Mouse (Mus musculus) thymus, postnatal 36 days (tissue): ENCODE data around the gene Lamb3.

Source experiments
- DNase-seq, 2 experiments: peaks; one replicate each; pipeline ENCODE4 v3.0.0; 2022; ENCODE audit warnings: mixed read lengths in 2 of 2

Gene Lamb3

DNA sequence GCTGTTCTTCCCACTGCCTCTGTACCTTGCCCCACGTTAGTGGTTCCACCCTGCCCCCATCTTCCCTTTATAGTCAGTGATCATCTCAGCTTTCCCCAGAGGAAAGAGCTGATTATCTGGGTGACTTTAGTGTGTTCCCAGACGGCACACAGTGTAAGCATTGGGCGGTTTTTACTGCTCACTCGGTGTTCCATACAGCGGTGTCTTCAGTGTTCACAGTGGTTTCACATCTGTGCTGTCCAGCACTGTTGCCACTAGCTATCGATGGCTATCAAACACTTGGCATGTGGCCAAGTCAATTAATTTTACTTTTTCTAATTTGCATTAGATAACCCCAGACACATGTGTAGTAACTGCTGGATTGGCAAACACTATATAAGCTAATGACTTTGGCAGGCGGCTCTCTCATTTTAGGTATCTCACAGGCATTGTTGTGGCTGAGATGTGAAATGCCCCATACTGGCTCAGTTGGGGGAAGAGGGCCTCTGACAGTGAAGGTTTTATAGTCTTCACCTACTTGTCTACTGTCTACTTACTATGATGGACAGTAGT lies 76.8 kb downstream of the Lamb3 start:
- DNase-seq = no peak

DNA sequence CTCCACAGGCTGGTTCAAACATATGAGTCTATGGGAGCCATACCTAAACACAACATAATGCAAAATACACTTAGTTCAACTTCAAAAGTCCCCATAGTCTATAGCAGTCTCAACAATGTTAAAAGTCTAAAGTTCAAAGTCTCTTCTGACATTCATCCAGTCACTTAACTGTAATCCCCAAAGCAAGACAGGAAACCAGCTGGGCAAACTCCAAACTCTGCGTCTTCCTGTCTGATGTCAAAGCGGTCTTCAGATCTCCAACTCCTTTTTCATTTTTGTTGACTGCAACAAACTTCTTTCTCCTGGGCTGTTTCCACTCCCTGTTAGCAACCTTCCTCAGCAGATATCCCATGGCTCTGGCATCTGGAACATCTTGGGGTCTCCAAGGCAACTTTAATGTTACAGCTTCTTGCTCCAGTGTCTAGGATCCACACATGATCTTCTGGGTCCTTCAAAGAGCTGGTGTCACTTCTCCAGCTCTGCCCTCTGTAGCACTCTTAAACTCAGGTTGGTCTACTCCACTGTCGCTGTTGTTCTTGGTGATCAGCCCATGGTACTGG lies 78.3 kb downstream of the Lamb3 start:
- peak; percentile 44 to 61 for DNase-seq

DNA sequence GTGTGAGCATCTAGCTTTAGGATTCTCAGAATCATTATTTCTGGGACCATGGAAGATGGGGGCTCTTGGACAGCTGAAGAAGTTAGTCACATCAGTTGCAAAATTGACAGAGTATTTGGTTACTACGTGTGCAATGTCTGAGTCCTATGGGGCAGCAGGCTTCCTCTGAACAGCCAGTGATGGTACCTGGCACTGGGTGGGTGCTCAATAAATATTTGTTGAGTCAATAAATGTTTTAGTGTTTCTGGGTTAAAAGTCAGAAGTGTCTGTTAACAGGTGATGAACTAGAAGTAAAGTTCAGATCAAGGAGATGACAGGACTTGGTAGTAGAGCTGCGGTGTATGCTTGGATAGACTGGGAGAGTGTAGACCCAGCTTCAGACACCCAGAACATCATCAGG lies 80.1 kb downstream of the Lamb3 start:
- no peak for DNase-seq

DNA sequence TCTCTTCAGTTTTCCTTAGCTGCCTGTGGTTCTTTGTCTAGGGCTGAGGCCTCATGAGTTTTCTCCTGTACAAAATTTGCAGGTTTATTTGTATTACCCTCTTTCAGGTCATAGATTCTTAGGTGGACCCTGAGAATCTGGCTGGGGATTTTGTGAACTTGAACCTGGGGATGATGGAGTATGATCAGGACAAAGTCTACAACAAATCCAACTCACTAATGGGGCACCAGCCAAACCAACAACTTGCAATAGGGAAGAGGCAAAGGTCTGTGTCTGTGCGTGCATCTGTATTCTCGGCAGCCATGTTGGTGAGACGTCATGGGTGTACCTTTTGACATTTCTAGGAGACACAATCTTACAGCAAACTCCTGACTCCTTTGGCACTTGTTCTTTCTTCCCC lies 81.6 kb downstream of the Lamb3 start:
- no peak for DNase-seq

DNA sequence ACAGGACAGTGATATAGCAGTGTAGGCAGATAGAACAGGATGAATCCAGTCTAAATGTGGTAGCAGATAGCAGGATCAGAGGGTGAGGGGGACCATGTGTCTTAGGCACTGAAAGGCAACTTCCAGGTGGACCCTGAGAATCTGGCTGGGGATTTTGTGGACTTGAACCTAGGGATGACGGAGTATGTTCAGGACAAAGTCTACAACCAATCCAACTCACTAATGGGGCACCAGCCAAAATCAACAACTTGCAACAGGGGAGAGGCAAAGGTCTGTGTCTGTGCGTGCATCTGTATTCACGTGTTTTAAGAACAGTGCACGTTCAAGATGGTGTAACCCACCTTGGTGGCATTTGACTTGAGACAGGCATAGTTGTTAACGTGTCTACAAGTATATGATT lies 82.4 kb downstream of the Lamb3 start:
- no peak for DNase-seq

DNA sequence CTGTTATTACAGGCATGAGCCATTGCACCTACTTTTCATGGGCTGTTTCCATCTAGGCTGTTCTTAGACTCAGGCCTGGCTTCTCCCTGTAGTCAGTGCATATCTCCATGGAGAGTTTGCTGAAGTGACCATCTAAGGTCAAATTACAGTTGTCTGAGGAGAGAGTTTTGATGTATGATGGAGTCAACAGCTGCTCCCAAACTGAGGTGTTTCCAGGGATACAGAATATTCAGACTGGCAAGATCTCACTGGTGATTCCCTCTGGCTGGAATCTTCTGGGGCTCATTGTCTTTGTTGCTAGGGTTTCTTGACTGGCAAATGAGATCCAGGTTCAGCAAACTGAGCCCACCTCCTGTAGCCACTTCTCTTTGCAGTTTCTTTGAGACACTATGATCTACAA lies 83.2 kb downstream of the Lamb3 start:
- no peak for DNase-seq

DNA sequence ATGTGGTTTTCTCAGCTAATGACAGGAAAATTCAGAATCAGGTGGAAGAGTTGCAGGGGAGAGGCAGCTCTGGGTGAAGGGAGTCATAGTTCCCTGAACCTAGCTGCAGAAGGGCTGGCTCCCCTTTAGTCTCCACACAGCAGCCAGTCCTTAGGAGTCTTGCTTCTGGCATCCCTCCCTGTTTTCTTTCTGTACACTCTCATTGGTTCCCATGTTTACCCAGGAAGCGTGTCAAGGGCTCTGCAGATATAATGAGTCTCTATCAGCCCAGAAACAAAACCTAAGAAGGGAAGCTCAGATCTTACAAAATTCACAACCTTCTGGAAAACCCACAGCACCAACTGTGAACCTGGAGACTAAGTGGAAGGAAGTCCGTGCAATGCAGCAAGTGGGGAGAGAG lies 85.5 kb downstream of the Lamb3 start:
- DNase-seq = no peak

DNA sequence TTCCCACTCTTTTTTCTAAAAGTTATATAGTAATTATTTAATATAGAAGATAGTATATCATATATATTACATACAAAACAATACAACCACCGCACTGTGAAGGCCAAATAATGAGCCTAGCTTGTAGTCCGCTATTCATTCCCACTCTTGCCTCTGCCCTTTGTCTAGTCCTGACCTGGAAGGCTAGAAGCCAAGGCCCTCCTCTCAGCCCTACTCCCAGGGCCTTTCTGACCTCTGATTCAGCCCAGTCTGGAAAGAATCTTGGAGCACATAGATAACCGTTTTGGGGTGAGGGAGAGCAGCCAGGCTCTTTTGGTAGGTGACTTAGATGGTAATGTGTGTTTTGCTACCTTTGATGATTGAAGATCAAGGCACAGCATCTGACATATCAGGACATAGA lies 86.4 kb downstream of the Lamb3 start:
- DNase-seq = no peak

DNA sequence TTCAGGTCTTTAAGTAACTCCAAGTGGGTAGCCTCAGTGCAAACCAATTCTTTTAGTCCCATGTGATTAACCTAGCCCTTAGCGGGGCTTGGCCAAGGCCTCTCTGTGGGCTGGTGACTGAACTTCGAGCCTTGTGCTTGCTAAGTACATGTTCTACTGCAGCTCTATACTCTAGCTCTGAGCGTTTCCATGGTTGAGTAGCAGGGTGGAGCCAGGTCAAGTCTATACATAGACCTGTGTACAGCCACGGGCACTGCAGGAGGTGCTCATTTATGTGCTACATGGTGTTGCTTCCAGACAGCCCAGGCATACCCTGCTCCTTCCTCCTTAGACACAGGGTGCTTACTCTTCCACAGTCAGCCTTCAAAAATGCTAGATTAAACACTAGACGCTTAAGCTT lies 88.4 kb downstream of the Lamb3 start:
- DNase-seq = no peak

DNA sequence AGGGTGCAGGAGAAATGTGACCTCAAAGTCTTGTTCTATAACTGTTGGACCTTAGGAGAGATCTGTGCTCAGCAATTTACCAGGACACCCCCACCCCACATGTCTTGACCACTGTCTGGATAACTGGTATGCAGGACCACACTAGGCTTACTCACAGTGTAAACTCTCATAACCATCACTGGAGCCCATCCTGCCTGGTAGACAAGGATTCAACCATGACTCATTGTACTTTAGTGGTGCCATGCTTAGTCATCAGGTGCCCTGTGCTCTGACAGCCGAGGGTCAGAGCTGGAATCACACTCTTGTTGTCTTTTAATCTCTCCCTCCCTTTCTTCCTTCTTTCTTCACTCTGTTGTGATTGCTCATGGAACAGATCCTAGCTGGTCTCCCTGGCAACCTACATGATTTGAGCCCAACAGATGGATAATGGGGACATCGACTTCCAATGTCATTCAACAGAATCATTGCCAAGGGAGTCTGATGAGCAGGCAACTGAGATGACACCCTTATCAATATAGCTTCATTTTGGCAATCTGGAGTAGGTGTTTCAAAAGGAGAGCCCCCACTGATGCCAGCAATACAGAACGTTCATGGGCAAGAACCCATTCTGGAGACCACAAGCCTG lies 90.8 kb downstream of the Lamb3 start:
- DNase-seq = no peak

DNA sequence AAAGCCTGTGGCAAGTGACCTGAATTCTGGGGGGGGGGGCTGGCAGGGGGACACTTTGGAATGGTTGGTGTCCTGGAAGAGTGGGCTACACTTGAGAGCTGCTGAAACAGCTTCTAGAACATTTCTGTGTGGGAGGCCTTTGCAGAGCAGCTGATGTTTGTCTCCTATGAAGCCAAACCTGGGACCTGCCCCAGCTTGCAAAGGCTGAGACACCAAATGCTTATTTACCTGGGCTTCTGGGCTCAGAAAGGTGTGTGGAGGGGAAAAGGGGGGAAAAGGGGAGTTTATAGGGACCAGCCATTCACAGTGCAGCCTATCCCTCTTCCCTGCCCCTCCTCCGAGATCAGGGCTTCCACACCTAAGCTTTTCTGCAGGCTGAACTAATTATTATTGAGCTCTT lies 92.5 kb downstream of the Lamb3 start:
- DNase-seq = no peak

DNA sequence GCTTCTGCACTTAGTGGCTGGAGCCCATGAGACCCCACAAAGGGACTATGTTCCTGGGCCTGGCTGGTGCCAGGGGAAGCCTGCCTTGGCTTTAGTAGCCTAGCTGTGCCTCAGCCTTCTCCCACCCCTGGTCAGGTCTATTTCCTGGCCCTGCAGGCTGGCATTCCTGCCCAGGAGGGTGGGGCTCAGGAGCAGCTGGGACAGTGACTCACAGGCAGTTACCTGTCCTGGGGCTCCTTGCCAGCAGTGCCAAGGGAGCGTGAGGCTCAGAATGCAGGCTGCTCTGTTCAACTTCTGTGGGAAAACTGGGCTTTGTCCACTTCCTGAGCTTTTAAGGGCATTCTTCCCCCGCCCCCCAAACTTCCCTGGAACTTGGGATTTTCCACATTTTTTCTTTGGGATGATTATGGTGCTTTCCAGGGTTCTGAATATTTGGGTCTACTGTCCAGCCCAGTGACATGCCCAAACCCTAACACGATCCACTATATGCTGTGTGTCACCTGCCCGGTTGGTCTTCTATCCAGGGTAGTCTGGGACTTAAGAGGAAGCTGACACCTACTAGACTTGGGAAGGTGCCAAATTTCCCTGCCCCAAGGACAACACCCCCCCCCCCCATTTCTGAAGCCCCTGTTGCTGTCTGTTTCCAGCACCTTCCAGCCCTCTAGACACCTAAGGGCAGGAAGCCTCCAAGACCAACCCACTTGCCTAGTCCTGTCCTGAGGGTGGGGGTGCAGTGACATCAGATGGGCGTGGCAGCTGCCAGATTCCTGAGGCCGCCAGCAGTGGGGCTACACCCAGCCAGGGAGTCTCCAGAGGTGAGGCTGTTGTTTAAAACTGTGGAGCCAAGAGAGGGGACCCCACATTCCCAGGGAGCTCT lies 94.0 kb downstream of the Lamb3 start:
- no peak for DNase-seq

DNA sequence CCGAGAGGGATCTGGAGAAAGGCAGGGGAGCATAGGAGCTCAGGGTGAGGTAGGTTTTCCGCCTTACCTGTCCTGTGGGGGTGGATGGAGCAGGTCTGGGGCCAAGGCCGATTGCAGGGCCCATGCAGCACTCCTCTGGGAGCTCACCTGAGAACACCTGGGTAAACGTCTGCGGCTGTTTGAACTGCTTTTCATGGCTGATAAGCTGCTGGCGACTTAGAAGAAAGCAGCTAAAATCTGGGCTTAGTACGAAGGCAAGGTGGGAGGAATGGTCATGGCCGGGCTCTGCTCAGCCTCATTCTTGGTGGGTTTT lies 94.5 kb downstream of the Lamb3 start:
- no peak for DNase-seq

DNA sequence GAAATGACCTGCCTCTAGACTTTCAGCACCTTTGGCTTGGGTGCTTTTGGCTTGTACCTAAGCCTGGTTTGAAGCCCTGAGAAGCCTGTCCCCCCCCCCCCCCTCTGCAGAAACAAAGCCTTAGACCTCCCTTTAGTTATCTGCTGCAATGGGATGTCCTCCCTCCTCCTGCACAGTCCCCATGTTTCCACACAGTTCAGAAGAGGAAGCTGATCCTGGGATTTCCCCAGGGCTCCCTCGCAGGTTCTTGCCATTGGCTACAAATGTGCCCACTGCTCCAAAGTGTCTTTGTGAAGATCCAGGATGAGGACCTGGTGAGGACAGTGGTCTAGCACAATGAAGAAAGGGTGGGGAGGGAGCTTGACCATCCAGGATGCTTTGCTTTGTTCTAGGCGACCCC lies 95.6 kb downstream of the Lamb3 start:
- no peak for DNase-seq

DNA sequence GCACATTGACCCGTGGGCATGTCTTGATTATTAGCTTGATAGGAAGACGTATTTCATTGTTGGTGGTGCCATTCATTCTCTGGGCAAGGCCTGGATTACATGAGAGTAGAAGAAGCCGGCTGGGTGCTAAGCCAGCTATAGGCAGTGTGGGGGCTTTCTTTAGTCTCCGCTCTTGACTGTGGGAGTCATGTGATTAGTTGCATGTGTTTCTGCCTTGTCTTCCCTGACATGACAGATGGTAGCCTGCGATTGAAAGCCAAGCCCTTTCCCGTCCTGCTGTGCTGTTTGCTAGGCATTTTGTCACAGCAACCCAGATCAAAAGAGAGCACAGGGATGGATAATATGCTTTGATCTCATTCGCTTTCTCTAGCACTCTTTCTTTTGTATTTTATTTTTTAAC lies 97.9 kb downstream of the Lamb3 start:
- no peak for DNase-seq

DNA sequence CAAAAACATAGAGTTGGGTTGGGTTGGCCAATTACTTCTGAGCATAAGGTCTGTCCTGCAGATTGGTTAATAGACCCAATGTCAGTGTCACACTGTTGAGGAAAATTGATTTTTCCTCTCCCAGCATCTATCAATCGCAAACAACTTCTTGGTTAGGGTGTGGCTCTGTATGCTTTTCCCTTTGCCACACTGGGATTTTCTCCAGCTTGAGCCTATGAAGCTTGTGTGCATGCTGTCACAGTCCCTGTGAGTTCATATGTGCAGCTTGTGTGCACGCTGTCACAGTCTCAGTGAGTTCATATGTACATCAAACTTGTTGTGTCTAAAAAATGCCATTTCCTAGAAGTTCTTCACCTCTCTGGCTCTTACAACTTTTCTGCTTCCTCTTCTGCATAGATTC lies 99.3 kb downstream of the Lamb3 start:
- no peak for DNase-seq

DNA sequence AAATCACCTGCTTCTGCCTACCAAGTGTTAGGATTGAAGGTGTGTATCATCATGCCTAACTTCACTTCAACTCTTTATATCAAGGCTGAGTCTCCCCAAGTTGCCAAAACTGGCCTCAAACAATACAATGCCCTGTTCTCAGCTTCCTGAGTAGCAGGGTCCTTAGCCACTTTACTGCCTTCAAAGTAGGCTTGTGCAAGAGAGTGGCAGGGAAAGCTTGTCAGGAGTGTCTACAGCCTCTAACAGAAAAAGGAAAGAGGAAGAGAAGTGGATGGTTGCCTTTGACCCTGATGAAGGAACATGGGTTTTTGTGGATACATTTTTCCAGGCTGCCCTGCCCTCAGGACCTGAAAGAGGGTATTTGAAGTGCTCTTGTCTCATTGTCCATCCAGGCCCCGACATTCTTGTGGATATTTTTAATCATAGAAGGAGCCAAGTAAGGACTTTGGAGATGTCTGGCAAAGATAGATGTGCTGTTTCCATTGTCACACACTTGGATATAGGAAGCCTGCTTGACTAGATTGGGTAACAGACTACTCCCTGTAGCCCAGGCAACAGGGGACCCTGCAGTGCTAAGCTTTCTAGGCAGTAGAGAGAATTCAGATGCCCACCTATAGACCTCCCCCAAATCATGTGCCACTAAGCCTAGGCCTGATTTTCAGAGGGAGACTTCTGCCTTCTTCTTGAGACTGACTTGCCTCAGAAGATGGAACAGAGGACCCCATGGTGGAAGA lies 102.5 kb downstream of the Lamb3 start:
- DNase-seq = no peak

DNA sequence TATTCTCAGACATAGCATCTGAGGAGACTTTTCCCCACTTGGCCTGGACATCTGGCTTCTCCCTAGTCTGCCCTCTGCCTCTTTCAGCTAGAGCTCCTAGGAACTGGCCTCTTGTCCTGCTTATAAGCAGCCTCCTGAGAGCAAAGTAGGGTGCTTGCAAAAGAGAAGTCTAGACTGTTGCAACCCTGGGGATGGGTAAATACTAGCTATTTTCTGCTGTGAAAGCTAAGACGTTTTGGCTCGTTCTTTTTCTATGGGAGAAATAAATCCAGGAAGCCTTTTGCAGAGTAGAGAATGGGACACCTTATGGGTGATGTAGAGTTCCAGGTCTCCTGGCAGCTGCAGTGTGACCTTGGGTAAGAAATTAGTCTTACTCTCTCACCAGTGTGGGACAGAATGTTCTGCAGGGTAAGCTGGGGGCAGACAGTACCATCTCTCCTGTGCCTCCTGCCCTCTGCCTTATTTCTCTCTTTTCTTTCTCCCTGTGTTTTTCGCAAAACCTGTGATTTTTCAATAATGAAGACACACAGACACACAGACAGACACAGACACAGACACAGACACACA lies 103.1 kb downstream of the Lamb3 start:
- DNase-seq = no peak

DNA sequence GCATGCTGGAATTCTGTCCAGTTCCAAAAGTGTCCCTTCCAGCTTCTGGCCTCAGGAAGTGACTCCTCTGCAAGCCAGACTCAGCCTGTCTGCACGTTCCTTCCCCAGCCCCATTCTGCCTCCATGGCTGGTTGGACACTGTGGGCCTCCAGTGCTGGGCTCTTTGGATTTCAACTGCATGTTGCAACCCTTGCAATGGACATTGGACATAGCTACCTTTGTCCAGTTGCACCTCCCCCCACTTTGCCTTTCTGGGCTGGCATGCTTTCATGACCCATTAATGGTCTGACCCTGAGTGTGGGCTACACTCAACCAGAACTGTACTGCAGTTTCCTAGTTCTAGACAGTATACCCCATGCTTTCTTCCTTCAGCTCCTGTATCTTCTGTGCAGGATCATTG lies 104.1 kb downstream of the Lamb3 start:
- no peak for DNase-seq

DNA sequence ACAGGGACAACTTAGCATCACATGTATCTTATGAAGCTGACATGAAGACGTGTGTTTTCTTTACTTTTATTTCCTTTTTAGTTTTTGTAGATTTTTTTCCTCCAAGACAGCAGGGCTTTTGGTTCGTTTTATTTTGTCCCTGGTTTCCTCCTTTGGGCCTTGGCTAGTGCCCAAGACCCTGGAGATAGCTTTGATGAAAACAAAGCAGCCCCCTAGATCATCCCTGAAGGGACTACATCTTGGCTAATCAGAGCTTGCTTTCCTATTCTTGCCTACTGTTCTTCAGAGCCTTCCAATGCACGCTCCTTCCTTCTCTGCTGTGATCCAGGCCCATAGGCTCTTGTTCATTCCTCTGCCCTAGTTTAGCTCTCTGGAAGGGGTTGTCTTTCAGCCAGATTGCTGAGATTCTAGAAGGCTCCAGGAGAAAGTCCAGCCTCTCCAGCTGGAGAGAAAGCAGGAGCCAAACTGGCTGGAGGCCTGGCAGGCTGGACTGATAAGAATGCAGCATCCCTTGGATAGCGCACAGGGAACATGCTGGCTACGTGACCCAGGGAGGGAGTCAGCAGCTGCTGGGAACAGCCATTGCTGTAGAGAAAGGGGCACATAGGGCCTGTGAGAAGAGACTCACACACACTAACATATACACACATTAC lies 108.3 kb downstream of the Lamb3 start:
- no peak for DNase-seq

DNA sequence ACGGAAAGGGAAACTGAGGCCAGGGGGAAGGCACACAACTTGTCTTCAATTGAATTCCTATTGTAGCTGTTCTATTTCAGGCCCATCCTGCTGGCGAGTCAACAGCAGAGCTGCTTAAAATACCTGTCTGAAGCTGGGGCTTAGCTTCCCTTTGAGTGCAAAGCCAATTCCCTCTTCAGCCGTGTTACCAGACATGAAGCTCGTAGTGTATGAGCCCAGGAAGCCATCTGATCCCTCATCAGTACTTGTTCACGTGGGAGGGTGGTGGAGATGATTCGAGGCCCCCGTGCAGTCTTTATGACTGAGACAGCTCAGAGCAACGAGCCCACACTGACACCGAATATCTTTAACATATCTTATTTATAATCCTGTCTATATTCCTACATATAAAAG lies 108.9 kb downstream of the Lamb3 start:
- no peak for DNase-seq

DNA sequence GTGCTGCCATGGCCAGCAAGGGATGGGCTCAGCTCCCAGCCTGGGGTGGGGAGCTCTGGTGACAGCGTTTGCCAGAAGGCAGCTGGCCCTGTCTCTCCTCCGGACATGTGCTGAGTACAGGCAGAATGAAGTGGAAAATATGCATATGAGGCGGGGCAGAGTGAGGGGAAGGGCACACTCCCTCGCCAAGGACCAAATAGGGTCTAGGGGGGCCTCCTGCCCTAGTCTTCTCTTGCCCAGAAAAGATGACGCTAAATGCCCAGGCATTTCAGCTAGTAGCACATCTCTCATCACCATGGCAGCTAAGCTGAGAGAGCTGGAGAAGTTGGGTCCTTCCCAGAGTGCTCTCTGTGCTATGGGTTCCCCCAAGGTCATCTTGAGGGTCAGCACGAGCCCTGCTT lies 109.7 kb downstream of the Lamb3 start:
- DNase-seq = no peak

DNA sequence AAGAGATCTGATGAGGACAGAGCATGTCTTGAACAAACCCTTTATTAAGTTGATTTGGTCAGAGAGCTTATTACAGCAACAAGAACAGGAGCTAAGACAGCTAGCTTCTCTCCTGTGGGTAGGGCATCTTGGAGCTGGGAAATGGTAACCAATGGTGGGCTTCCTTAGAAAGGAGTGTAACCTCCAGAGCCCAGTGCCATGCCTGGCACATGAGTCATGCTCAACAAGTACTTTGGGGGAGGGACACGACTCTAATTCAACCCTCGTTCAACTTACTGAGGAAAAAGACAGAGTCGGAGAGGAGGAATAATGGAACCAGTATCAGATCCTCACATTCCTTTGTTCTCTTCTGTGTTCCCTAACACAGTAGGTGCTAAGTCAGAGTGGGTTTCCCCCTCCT lies 112.2 kb downstream of the Lamb3 start:
- DNase-seq = no peak
